Mouse (Mus musculus) retina, embryonic 14.5 days (tissue): ENCODE measurements around the gene Chd6.

Experiments
- DNase-seq: peaks from one replicate; pipeline ENCODE4 v3.0.0-alpha.2; 2015; ENCODE audit warnings: low spot score

The Chd6 gene

GRCm38 (mm10) chr2:161108933-161109371 is at the start of gene Chd6:
Chd6 (minus strand) TSS chr2:161109075.
- DNase-seq: peak; percentile 99

GRCm38 (mm10) chr2:161150004-161150842 is 41.3 kb upstream of the Chd6 start:
- no peak for DNase-seq

GRCm38 (mm10) chr2:161148428-161149020 is 39.6 kb upstream of the Chd6 start:
- no peak for DNase-seq

- DNase-seq: peak; percentile 28
These were observed 39.0 kb upstream of the Chd6 start for GRCm38 (mm10) chr2:161147656-161148427.

GRCm38 (mm10) chr2:161144799-161145198 is 35.9 kb upstream of the Chd6 start:
- DNase-seq: no peak

- DNase-seq: no peak
These were observed 30.0 kb upstream of the Chd6 start for GRCm38 (mm10) chr2:161138672-161139536.

GRCm38 (mm10) chr2:161136999-161137398 is 28.1 kb upstream of the Chd6 start:
- no peak for DNase-seq

GRCm38 (mm10) chr2:161128367-161129111 is 19.7 kb upstream of the Chd6 start:
- DNase-seq: no peak

- DNase-seq: no peak
These were observed 3.1 kb upstream of the Chd6 start for GRCm38 (mm10) chr2:161112011-161112410.

- DNase-seq: no peak
These were observed 535 bp upstream of the Chd6 start for GRCm38 (mm10) chr2:161109398-161109821.

GRCm38 (mm10) chr2:161108085-161108927 is 569 bp downstream of the Chd6 start:
- no peak for DNase-seq

- no peak for DNase-seq
These were observed 1.6 kb downstream of the Chd6 start for GRCm38 (mm10) chr2:161107236-161107635.

- no peak for DNase-seq
These were observed 5.1 kb downstream of the Chd6 start for GRCm38 (mm10) chr2:161103769-161104168.

GRCm38 (mm10) chr2:161102102-161102501 is 6.8 kb downstream of the Chd6 start:
- DNase-seq: no peak

GRCm38 (mm10) chr2:161097746-161098145 is 11.1 kb downstream of the Chd6 start:
- no peak for DNase-seq

GRCm38 (mm10) chr2:161090746-161091405 is 18.0 kb downstream of the Chd6 start:
- DNase-seq: no peak

- DNase-seq: peak; percentile 68
These were observed 18.7 kb downstream of the Chd6 start for GRCm38 (mm10) chr2:161090200-161090599.

GRCm38 (mm10) chr2:161078590-161078989 is 30.3 kb downstream of the Chd6 start:
- no peak for DNase-seq

- no peak for DNase-seq
These were observed 32.6 kb downstream of the Chd6 start for GRCm38 (mm10) chr2:161076262-161076661.
